Mouse (Mus musculus): ENCODE results near the gene Olfr1006. TPM values are rescaled to one million over a fixed set of nuclear protein-coding genes. Genes with fewer than 3 reads are reported as not detected.
"Not testable (repeated sequence)": the region's sequence is repeated elsewhere in the genome, so short reads cannot be mapped to it uniquely, and the experiment has no call there.

Olfr1006 gene
- total RNA-seq (2021) (not detected), polyA plus RNA-seq (2012; rRNA removed) (not detected in 2 replicates)
- long read RNA-seq = 0 reads

DNA sequence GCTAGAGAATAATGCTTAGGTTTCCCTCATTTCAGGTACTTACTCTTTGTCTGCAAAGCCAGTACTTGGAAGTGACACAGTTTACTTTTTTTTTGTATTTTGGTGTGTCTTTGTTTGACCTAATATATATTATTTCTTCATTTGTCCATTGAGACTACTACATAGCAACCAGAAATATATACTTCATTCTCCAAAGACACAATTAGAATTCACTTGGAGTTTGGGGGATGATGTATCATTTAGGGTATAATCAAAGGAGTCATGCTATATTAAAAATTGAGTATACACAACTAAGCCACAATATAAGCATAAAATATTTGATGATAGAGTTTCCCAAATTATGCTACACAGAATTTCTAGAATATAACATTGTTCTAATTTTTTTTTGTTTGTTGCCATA, at the start of gene Olfr1006:
Olfr1006 (minus strand) TSS at position 101 of the 400 bp plus-strand sequence.
- no peak for DNase-seq

DNA sequence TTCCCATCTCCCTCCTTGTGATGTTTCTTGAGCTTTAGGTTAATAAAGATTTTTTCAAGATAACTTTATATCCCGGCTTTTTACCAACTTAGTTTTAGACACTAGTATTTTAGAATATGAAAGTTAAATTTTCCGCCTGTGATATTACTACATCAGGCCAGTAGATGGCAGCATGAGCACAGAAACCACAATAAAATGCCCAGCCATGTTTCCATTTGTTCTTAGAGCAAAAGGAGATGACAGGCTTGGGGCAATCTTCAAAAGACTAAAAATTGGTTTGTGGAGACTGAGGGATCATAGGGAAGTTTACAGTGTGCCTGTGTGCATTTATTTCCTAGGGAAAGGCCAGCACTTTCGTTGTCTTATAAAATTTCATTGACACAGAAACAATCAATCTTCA, 47.2 kb upstream of the Olfr1006 start:
- peak; percentile 5 for DNase-seq

DNA sequence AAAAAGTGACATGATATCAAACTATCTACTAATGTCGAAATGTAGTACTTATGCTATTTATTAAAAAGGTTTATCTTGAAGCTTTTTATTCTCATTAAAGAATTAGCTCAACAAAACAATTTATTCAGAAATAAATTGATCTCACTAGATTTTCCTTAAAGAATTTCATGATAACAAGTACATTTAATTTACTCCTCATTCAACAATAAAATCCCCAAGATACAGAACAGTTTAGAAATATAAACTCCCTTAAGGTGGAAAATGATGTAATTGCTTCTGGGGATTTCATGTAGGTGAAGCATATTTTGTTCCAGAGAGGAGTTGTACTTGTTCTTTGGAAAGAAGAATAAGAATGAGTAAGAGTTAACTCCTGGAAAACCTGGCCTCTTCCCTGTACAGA, 36.6 kb upstream of the Olfr1006 start, which contains the start of gene Olfr1009:
Olfr1009 (plus strand) TSS at position 301 of the 400 bp plus-strand sequence.
- DNase-seq = no peak

DNA sequence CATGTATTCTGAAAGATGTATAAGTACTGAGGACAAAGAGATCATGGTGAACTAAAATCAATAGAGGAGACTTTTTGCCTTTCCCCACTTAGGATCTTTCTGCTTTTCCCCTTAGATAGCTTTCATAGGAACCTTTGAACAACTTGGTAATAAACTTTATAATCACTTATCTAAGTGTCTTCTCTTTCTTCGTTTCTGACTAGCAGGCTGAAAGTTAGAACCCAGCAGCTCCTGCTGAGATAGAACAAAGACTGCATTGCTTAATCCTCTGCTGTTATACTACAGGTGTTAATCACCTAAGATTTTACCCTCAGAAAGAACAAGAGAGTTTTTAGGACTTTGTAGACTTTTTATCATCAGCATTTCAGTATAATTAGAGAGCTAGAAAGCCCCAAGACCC, 32.6 kb upstream of the Olfr1006 start:
- no peak for DNase-seq

DNA sequence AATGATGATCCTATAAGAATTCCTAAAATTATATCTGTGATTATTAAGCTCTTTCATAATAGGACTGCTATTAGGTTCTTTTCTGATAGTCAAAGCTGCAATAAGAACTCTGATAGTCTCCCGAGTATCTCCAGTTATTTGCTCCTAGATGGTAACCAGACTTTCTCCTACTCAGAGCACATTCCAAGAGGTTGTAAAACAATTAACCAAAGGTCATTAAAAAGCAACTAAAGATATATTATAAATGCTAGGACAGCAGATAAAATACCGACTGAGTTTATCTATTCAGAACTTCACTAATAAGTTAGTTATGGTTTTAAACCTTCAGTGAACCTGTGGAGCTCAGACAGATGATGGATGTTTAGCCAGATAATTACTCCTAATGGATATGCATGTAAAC, 32.1 kb upstream of the Olfr1006 start:
- DNase-seq = not testable (repeated sequence)

DNA sequence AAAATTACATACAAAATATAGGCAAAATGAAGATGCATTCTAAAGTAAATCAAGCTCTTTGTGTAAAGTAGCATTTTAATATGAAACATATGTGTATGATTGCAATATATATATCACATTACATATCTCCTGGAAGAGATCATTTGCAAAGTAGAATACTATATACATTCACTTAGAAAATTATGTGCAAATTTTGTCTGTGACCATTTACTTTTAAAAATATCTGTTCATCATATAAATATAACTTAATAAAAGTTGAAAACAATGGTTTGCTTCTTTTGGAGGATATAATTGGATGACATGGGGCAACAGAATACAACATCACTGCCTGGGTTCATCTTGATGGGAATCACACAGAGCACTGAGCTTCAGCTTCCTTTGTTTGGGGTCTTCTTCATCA, 10.6 kb upstream of the Olfr1006 start, which contains the start of gene Olfr1008:
Olfr1008 (plus strand) TSS at position 301 of the 400 bp plus-strand sequence.
- no peak for DNase-seq

DNA sequence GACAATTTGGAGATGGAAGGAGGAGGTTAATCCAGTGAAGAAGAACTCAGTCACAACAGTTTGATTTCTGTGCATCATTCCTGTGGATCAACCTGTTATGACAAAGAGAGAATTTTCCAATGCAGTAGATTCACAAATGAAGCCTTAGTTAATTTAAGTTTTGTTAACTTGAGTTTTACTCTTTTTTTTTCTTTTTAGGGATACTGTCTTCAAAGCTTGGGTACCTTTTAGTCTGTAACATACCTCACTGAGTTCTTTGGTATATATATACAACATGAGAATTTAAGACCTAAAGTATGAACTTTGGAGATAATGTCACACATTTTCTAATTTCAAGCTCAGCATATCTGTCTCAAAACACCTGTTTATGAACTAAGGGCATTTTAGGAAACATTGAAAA, 14.2 kb downstream of the Olfr1006 start, which contains the start of gene Olfr154:
Olfr154 (minus strand) TSS at position 101 of the 400 bp plus-strand sequence.
- DNase-seq = not testable (repeated sequence)

DNA sequence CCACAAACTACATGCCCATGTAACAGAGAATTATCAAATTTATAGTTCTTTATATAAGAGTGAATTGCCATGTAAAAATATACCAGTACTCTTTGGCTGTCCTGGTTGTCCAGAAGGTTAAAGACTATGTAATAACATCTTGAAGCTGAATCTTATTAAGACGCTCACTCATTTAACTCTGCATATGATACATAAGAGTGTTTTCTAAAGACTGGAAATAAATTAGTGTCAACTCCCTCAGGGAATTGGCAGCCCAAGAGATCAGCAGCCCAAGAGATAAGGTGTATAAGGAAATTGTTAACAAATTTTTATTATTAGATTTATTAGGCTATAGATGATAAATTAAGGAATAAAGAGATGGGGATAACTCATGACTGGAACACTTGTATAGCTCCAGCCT, 28.0 kb downstream of the Olfr1006 start, which contains the start of gene Olfr1002:
Olfr1002 (minus strand) TSS at position 101 of the 400 bp plus-strand sequence.
- DNase-seq = no peak

Other genes starting within 250 kb of the Olfr1006 start
- gene Olfr994, start 242.3 kb downstream of the Olfr1006 start, total RNA-seq (2021) = not detected
- not detected in 2 replicates for gene Olfr994, start 242.3 kb downstream of the Olfr1006 start, polyA plus RNA-seq (2012; rRNA removed)
- gene Olfr995, start 235.1 kb downstream of the Olfr1006 start, total RNA-seq (2021) = not detected
- gene Olfr995, start 235.1 kb downstream of the Olfr1006 start, polyA plus RNA-seq (2012; rRNA removed) = not detected in 2 replicates
- under 1 TPM; 0.38 to 0.49 TPM for gene 4833423E24Rik, start 159.7 kb downstream of the Olfr1006 start, total RNA-seq (2021)
- gene 4833423E24Rik, start 159.7 kb downstream of the Olfr1006 start, polyA plus RNA-seq (2012; rRNA removed) = not detected in 2 replicates
- gene Olfr996, start 99.6 kb downstream of the Olfr1006 start, total RNA-seq (2021) = not detected
- 0.13 and 0.16 TPM in 2 replicates for gene Olfr996, start 99.6 kb downstream of the Olfr1006 start, polyA plus RNA-seq (2012; rRNA removed)
- not detected for gene Olfr998, start 89.8 kb downstream of the Olfr1006 start, total RNA-seq (2021)
- not detected in 2 replicates for gene Olfr998, start 89.8 kb downstream of the Olfr1006 start, polyA plus RNA-seq (2012; rRNA removed)
- not detected for gene Olfr1000, start 66.9 kb downstream of the Olfr1006 start, total RNA-seq (2021)
- gene Olfr1000, start 66.9 kb downstream of the Olfr1006 start, polyA plus RNA-seq (2012; rRNA removed) = not detected in 2 replicates
- not detected for gene Olfr1002, start 28.1 kb downstream of the Olfr1006 start, total RNA-seq (2021)
- not detected in 2 replicates for gene Olfr1002, start 28.1 kb downstream of the Olfr1006 start, polyA plus RNA-seq (2012; rRNA removed)
- not detected for gene Olfr154, start 14.3 kb downstream of the Olfr1006 start, total RNA-seq (2021)
- gene Olfr154, start 14.3 kb downstream of the Olfr1006 start, polyA plus RNA-seq (2012; rRNA removed) = not detected in 2 replicates
- gene Olfr1008, start 10.7 kb upstream of the Olfr1006 start, total RNA-seq (2021) = not detected
- not detected in 2 replicates for gene Olfr1008, start 10.7 kb upstream of the Olfr1006 start, polyA plus RNA-seq (2012; rRNA removed)
- gene Olfr1009, start 36.7 kb upstream of the Olfr1006 start, total RNA-seq (2021) = under 1 TPM in 1 of 2 experiments, not detected in 1; 0.07 TPM
- not detected in 2 replicates for gene Olfr1009, start 36.7 kb upstream of the Olfr1006 start, polyA plus RNA-seq (2012; rRNA removed)
- not detected for gene Olfr1012, start 84.0 kb upstream of the Olfr1006 start, total RNA-seq (2021)
- gene Olfr1012, start 84.0 kb upstream of the Olfr1006 start, polyA plus RNA-seq (2012; rRNA removed) = not detected in 2 replicates
- under 1 TPM in 1 of 2 experiments, not detected in 1; 0.21 TPM for gene Olfr1013, start 88.3 kb upstream of the Olfr1006 start, total RNA-seq (2021)
- gene Olfr1013, start 88.3 kb upstream of the Olfr1006 start, polyA plus RNA-seq (2012; rRNA removed) = not detected in 2 replicates
- gene Olfr1014, start 93.9 kb upstream of the Olfr1006 start, total RNA-seq (2021) = not detected
- gene Olfr1014, start 93.9 kb upstream of the Olfr1006 start, polyA plus RNA-seq (2012; rRNA removed) = not detected in 2 replicates
- not detected for gene Olfr1015, start 103.2 kb upstream of the Olfr1006 start, total RNA-seq (2021)
- not detected in 2 replicates for gene Olfr1015, start 103.2 kb upstream of the Olfr1006 start, polyA plus RNA-seq (2012; rRNA removed)
- not detected for gene Olfr1016, start 123.8 kb upstream of the Olfr1006 start, total RNA-seq (2021)
- gene Olfr1016, start 123.8 kb upstream of the Olfr1006 start, polyA plus RNA-seq (2012; rRNA removed) = not detected in 2 replicates
- gene Olfr1018, start 139.7 kb upstream of the Olfr1006 start, total RNA-seq (2021) = not detected
- gene Olfr1018, start 139.7 kb upstream of the Olfr1006 start, polyA plus RNA-seq (2012; rRNA removed) = not detected in 2 replicates
- not detected for gene Olfr1019, start 166.7 kb upstream of the Olfr1006 start, total RNA-seq (2021)
- gene Olfr1019, start 166.7 kb upstream of the Olfr1006 start, polyA plus RNA-seq (2012; rRNA removed) = not detected in 2 replicates
- not detected for gene Olfr1020, start 168.3 kb upstream of the Olfr1006 start, total RNA-seq (2021)
- gene Olfr1020, start 168.3 kb upstream of the Olfr1006 start, polyA plus RNA-seq (2012; rRNA removed) = not detected in 2 replicates
- gene Olfr1022, start 189.8 kb upstream of the Olfr1006 start, total RNA-seq (2021) = not detected
- not detected in 2 replicates for gene Olfr1022, start 189.8 kb upstream of the Olfr1006 start, polyA plus RNA-seq (2012; rRNA removed)
- gene Olfr1023, start 206.9 kb upstream of the Olfr1006 start, total RNA-seq (2021) = not detected
- not detected in 2 replicates for gene Olfr1023, start 206.9 kb upstream of the Olfr1006 start, polyA plus RNA-seq (2012; rRNA removed)
- not detected for gene Olfr1024, start 226.3 kb upstream of the Olfr1006 start, total RNA-seq (2021)
- not detected in 2 replicates for gene Olfr1024, start 226.3 kb upstream of the Olfr1006 start, polyA plus RNA-seq (2012; rRNA removed)
- not detected for gene Olfr1025-ps1, start 236.4 kb upstream of the Olfr1006 start, total RNA-seq (2021)
- not detected in 2 replicates for gene Olfr1025-ps1, start 236.4 kb upstream of the Olfr1006 start, polyA plus RNA-seq (2012; rRNA removed)
- not detected for gene Olfr1026, start 242.8 kb upstream of the Olfr1006 start, total RNA-seq (2021)
- gene Olfr1026, start 242.8 kb upstream of the Olfr1006 start, polyA plus RNA-seq (2012; rRNA removed) = not detected in 2 replicates

All from adrenal gland, adult 2 months (tissue).